Mouse (Mus musculus) embryonic fibroblast, embryonic 13.5 days (primary cell): Measurements from ENCODE around the gene Klf12.

Experiments
- CTCF ChIP-seq: IDR thresholded peaks from 2 replicates; pipeline ENCODE4 v1.5.1; 2011; ENCODE audit warnings: mild to moderate bottlenecking, control low read depth, low read length, moderate library complexity, borderline replicate concordance; ENCODE audit not compliant: insufficient read depth
- POLR2A ChIP-seq: IDR thresholded peaks from 2 replicates; pipeline ENCODE4 v1.6.1; 2011; ENCODE audit warnings: low read depth, mild to moderate bottlenecking, control low read depth, low read length, moderate library complexity

- no peak for TF ChIP-seq CTCF
- no peak for TF ChIP-seq POLR2A
Observed at GRCm38 (mm10) chr14:99886503-99886902, 398.0 kb downstream of the Klf12 start.
